Mouse (Mus musculus): ENCODE data around the gene Sema4b. TPM values are rescaled to one million over a fixed set of nuclear protein-coding genes. Genes with fewer than 3 reads are reported as not detected.
A peak's percentile ranks its signal among the peaks of the same experiment; 100 is the strongest.

The Sema4b gene
- polyA plus RNA-seq, 1 experiment from 2014 or later, result 11.9 TPM

- 21% methylated on average over 4 of the region's 4 CpGs for WGBS
- DNase-seq, result no peak
- Histone ChIP-seq H3K27ac (ENCODE audit: low read depth) (peak overlapping the region; percentile 93), H3K27me3 (ENCODE audit: insufficient read depth, low read length) (no peaks in the 10 kb centered on the region), H3K4me3 (ENCODE audit: low read depth, low read length) (peak overlapping the region; percentile 68), H3K9me3 (ENCODE audit: low read depth, low read length) (no peaks in the 10 kb centered on the region), H3K4me1 (ENCODE audit: insufficient read depth) (peaks cover 21% of the 10 kb centered on the region), H3K4me2 (peak overlapping the region; percentile 95), H3K36me3 (ENCODE audit: insufficient read depth) (0 out of 2 replicates have a peak, but pooled peaks cover 4% of the 10 kb centered on the region), H3K9ac (peak overlapping the region; percentile 74; the same call in 1 of the 2 replicates)
- ATAC-seq (ENCODE audit: insufficient read depth), result no peak
- no peak for TF ChIP-seq CTCF (IDR thresholded peaks at IDR 0.05; ENCODE audit: low read depth)
Observed at GRCm38 (mm10) chr7:80197371-80197770, 10.7 kb downstream of the Sema4b start.

- no peak for TF ChIP-seq CTCF (IDR thresholded peaks at IDR 0.05; ENCODE audit: low read depth)
- H3K4me1 ChIP-seq (ENCODE audit: insufficient read depth), result peaks cover 15% of the 10 kb centered on the region
- peak overlapping the region; percentile 95 for H3K4me2 ChIP-seq
- peak overlapping the region; percentile 68 for H3K4me3 ChIP-seq (ENCODE audit: low read depth, low read length)
- no peaks in the 10 kb centered on the region for H3K9me3 ChIP-seq (ENCODE audit: low read depth, low read length)
- H3K9ac ChIP-seq, result peak overlapping the region; percentile 74
- H3K27me3 ChIP-seq (ENCODE audit: insufficient read depth, low read length), result no peaks in the 10 kb centered on the region
- peak; percentile 93 for DNase-seq
- peak; percentile 94 for ATAC-seq (ENCODE audit: insufficient read depth)
- H3K27ac ChIP-seq (ENCODE audit: low read depth), result peak overlapping the region; percentile 93
- under 1% methylated on average over 68 of the region's 74 CpGs for WGBS
- H3K36me3 ChIP-seq (ENCODE audit: insufficient read depth), result 0 out of 2 replicates have a peak, but pooled peaks cover 4% of the 10 kb centered on the region
Observed at GRCm38 (mm10) chr7:80197941-80198778, 11.5 kb downstream of the Sema4b start.

- TF ChIP-seq CTCF (IDR thresholded peaks at IDR 0.05; ENCODE audit: low read depth), result no peak
- peak; percentile 30 for DNase-seq
- Histone ChIP-seq H3K4me2 (peak overlapping the region; percentile 95), H3K27me3 (ENCODE audit: insufficient read depth, low read length) (no peaks in the 10 kb centered on the region), H3K27ac (ENCODE audit: low read depth) (peak overlapping the region; percentile 93), H3K9me3 (ENCODE audit: low read depth, low read length) (no peaks in the 10 kb centered on the region), H3K9ac (peak overlapping the region; percentile 74), H3K36me3 (ENCODE audit: insufficient read depth) (0 out of 2 replicates have a peak, but pooled peaks cover 4% of the 10 kb centered on the region), H3K4me1 (ENCODE audit: insufficient read depth) (peaks cover 15% of the 10 kb centered on the region), H3K4me3 (ENCODE audit: low read depth, low read length) (peak overlapping the region; percentile 68)
- ATAC-seq (ENCODE audit: insufficient read depth), result peak; percentile 2; the same call in 1 of the 2 replicates
- WGBS, result under 1% methylated on average over 11 of the region's 11 CpGs
Observed at GRCm38 (mm10) chr7:80198863-80199262, 12.2 kb downstream of the Sema4b start.

- H3K4me2 ChIP-seq, result peak overlapping the region; percentile 95
- peak overlapping the region; percentile 93 for H3K27ac ChIP-seq (ENCODE audit: low read depth)
- no peak for DNase-seq
- ATAC-seq (ENCODE audit: insufficient read depth), result no peak
- H3K4me3 ChIP-seq (ENCODE audit: low read depth, low read length), result peak overlapping the region; percentile 68
- H3K9me3 ChIP-seq (ENCODE audit: low read depth, low read length), result no peaks in the 10 kb centered on the region
- H3K36me3 ChIP-seq (ENCODE audit: insufficient read depth), result 0 out of 2 replicates have a peak, but pooled peaks cover 4% of the 10 kb centered on the region
- WGBS, result 24% methylated on average over 6 of the region's 6 CpGs
- peak overlapping the region; percentile 74 for H3K9ac ChIP-seq
- no peaks in the 10 kb centered on the region for H3K27me3 ChIP-seq (ENCODE audit: insufficient read depth, low read length)
- no peak for TF ChIP-seq CTCF (IDR thresholded peaks at IDR 0.05; ENCODE audit: low read depth)
- H3K4me1 ChIP-seq (ENCODE audit: insufficient read depth), result peaks cover 11% of the 10 kb centered on the region
Observed at GRCm38 (mm10) chr7:80199286-80199685, 12.6 kb downstream of the Sema4b start.

GRCm38 (mm10) chr7:80199851-80200587, 13.4 kb downstream of the Sema4b start:
- Histone ChIP-seq H3K9ac (no peak overlapping the region), H3K27ac (ENCODE audit: low read depth) (no peak overlapping the region), H3K9me3 (ENCODE audit: low read depth, low read length) (no peaks in the 10 kb centered on the region), H3K4me2 (peak overlapping the region; percentile 95), H3K36me3 (ENCODE audit: insufficient read depth) (0 out of 2 replicates have a peak, but pooled peaks cover 4% of the 10 kb centered on the region), H3K27me3 (ENCODE audit: insufficient read depth, low read length) (no peaks in the 10 kb centered on the region), H3K4me1 (ENCODE audit: insufficient read depth) (peaks cover 8% of the 10 kb centered on the region), H3K4me3 (ENCODE audit: low read depth, low read length) (peak overlapping the region; percentile 68; the same call in 1 of the 2 replicates)
- 73% methylated on average over 11 of the region's 11 CpGs for WGBS
- ATAC-seq (ENCODE audit: insufficient read depth), result no peak
- TF ChIP-seq CTCF (IDR thresholded peaks at IDR 0.05; ENCODE audit: low read depth), result no peak
- no peak for DNase-seq

- peak overlapping the region; percentile 95; the same call in 1 of the 2 replicates for H3K4me2 ChIP-seq
- no peak overlapping the region for H3K27ac ChIP-seq (ENCODE audit: low read depth)
- no peak for TF ChIP-seq CTCF (IDR thresholded peaks at IDR 0.05; ENCODE audit: low read depth)
- no peaks in the 10 kb centered on the region for H3K9me3 ChIP-seq (ENCODE audit: low read depth, low read length)
- no peaks in the 10 kb centered on the region for H3K27me3 ChIP-seq (ENCODE audit: insufficient read depth, low read length)
- H3K36me3 ChIP-seq (ENCODE audit: insufficient read depth), result 0 out of 2 replicates have a peak, but pooled peaks cover 4% of the 10 kb centered on the region
- DNase-seq (no peak), ATAC-seq (ENCODE audit: insufficient read depth) (no peak)
- H3K9ac ChIP-seq, result no peak overlapping the region
- H3K4me3 ChIP-seq (ENCODE audit: low read depth, low read length), result no peak overlapping the region
- WGBS, result 79% methylated on average over 6 of the region's 6 CpGs
- H3K4me1 ChIP-seq (ENCODE audit: insufficient read depth), result peaks cover 8% of the 10 kb centered on the region
Observed at GRCm38 (mm10) chr7:80200588-80200945, 13.9 kb downstream of the Sema4b start.
